Mouse (Mus musculus): ENCODE measurements around the gene Lysmd2. TPM values are rescaled to one million over a fixed set of nuclear protein-coding genes. Genes with fewer than 3 reads are reported as not detected.
"Not testable (repeated sequence)": the region's sequence is repeated elsewhere in the genome, so short reads cannot be mapped to it uniquely, and the experiment has no call there.

Gene Lysmd2
- polyA plus RNA-seq, 1 experiment from 2014 or later, result 30.3 TPM

DNA sequence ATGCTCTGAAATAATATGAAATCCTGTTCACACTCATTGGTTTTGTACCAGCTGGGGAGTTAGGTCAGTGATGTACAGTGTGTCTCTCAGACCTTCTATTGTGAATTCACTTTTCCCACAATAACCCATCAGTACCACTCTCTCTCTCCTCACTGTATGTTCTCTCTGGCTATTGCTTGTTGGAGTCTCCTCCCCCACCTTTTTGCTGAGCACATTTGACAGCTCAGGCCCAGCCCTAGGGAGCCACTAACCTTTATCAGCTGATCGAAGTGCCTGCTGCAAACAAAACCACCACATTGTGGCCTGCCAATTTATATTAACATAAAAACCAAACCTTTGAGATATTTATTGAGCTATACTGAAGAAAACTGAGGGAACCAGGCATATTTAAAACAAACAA, 16.0 kb upstream of the Lysmd2 start:
- Histone ChIP-seq H3K4me3 (ENCODE audit: low read depth, low read length) (no peak overlapping the region), H3K9me3 (ENCODE audit: control insufficient read depth, low read length) (no peaks in the 10 kb centered on the region), H3K27ac (replicated peaks) (no peak overlapping the region), H3K27me3 (ENCODE audit: control insufficient read depth, insufficient read depth, low read length) (no peaks in the 10 kb centered on the region), H3K4me2 (replicated peaks; ENCODE audit: low read depth) (no peak overlapping the region), H3K36me3 (ENCODE audit: control insufficient read depth, insufficient read depth, low read length) (no peaks in the 10 kb centered on the region), H3K4me1 (replicated peaks; ENCODE audit: control insufficient read depth, insufficient read depth) (no peaks in the 10 kb centered on the region; the same call in 1 of the 2 replicates), H3K9ac (ENCODE audit: low read length) (no peak overlapping the region)
- ATAC-seq (ENCODE audit: low FRiP score, low TSS enrichment), result no peak
- WGBS, result 71% methylated on average over 1 of the region's 1 CpGs
- TF ChIP-seq EP300 (optimal IDR thresholded peaks at IDR 0.05) (no peak), CTCF (IDR thresholded peaks at IDR 0.05; ENCODE audit: low read depth) (no peak)
- DNase-seq (ENCODE audit: low spot score), result no peak

DNA sequence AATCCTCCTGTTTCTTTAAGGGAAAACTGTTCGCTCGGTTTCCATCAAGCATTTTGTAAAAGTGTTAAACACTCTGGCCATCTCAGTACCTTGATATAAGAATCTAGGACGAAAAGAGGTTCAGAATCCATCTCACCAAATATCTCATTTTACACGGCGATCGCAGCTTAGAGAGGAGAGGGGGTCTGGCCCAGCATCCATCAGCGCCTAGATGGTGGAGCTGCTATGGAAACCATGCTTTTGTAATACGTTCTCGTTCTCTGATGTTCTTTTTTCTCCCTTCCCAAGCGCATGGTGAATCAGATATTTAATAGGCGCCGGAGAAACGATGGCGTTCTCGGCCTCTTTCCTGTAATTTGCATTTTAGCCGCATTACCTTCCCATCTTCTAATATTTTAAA, 15.6 kb upstream of the Lysmd2 start:
- WGBS, result 29% methylated on average over 16 of the region's 16 CpGs
- H3K4me1 ChIP-seq (replicated peaks; ENCODE audit: control insufficient read depth, insufficient read depth), result no peaks in the 10 kb centered on the region; the same call in 1 of the 2 replicates
- ATAC-seq (ENCODE audit: low FRiP score, low TSS enrichment) (no peak), DNase-seq (ENCODE audit: low spot score) (no peak)
- H3K4me2 ChIP-seq (replicated peaks; ENCODE audit: low read depth), result peak overlapping the region; percentile 90
- no peak overlapping the region for H3K9ac ChIP-seq (ENCODE audit: low read length)
- no peak overlapping the region for H3K27ac ChIP-seq (replicated peaks)
- H3K4me3 ChIP-seq (ENCODE audit: low read depth, low read length), result peak overlapping the region; percentile 66; the same call in 1 of the 2 replicates
- no peaks in the 10 kb centered on the region for H3K9me3 ChIP-seq (ENCODE audit: control insufficient read depth, low read length)
- no peaks in the 10 kb centered on the region for H3K27me3 ChIP-seq (ENCODE audit: control insufficient read depth, insufficient read depth, low read length)
- H3K36me3 ChIP-seq (ENCODE audit: control insufficient read depth, insufficient read depth, low read length), result no peaks in the 10 kb centered on the region
- no peak for TF ChIP-seq EP300 (optimal IDR thresholded peaks at IDR 0.05)
- TF ChIP-seq CTCF (IDR thresholded peaks at IDR 0.05; ENCODE audit: low read depth), result no peak

- Histone ChIP-seq H3K4me3 (ENCODE audit: low read depth, low read length) (peak within 1 kb of the TSS; percentile 66), H3K4me1 (replicated peaks; ENCODE audit: control insufficient read depth, insufficient read depth) (no peaks in the 10 kb centered on the region; the same call in 1 of the 2 replicates), H3K9me3 (ENCODE audit: control insufficient read depth, low read length) (no peaks in the 10 kb centered on the region), H3K9ac (ENCODE audit: low read length) (peak within 1 kb of the TSS; percentile 59), H3K36me3 (ENCODE audit: control insufficient read depth, insufficient read depth, low read length) (no peaks in the 10 kb centered on the region), H3K4me2 (replicated peaks; ENCODE audit: low read depth) (peak within 1 kb of the TSS; percentile 90), H3K27me3 (ENCODE audit: control insufficient read depth, insufficient read depth, low read length) (no peaks in the 10 kb centered on the region), H3K27ac (replicated peaks) (no peak within 1 kb of the TSS)
- DNase-seq (ENCODE audit: low spot score) (peak; percentile 54), ATAC-seq (ENCODE audit: low FRiP score, low TSS enrichment) (peak; percentile 82)
- TF ChIP-seq EP300 (optimal IDR thresholded peaks at IDR 0.05) (no peak), CTCF (IDR thresholded peaks at IDR 0.05; ENCODE audit: low read depth) (peak; percentile 49; the same call in 1 of the 2 replicates)
- WGBS, result under 1% methylated on average over 52 of the region's 74 CpGs
Measured at GRCm38 (mm10) chr9:75610571-75611493, 14.7 kb upstream of the Lysmd2 start, which contains the start of gene Tmod2. Gene Tmod2 (minus strand): TSS chr9:75611325.

- DNase-seq (ENCODE audit: low spot score), result no peak
- 61% methylated on average over 3 of the region's 3 CpGs for WGBS
Measured at GRCm38 (mm10) chr9:75616560-75616959, 9.0 kb upstream of the Lysmd2 start.

DNA sequence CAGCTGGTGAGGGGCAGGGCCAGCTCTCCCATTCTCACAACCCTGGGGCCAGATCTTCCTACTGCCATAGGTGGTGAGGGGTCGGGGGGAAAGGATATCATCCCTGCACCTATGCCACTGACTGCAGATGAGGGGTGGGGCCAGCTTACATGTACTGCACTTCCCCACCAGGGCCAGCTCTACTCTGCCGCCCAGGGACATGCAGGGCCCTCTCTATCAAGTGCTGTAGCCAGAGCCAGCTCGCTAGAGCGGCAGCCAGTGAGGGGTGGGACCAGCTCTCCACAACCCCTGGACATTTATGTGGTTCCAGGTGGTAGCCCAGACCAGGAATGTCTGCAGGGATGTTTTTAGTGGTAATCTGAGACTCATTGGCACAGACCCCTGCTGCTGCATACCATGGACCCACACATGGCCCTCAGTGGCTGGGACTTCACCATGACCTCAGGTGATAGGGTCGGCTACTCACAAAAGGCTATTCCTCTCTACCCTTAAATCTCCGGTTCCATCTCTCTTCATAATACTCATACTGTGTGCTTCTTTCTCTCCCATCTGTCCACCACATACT, 6.6 kb upstream of the Lysmd2 start:
- Histone ChIP-seq H3K36me3 (ENCODE audit: control insufficient read depth, insufficient read depth, low read length) (no peaks in the 10 kb centered on the region), H3K9ac (ENCODE audit: low read length) (no peak overlapping the region), H3K27me3 (ENCODE audit: control insufficient read depth, insufficient read depth, low read length) (no peaks in the 10 kb centered on the region), H3K4me1 (replicated peaks; ENCODE audit: control insufficient read depth, insufficient read depth) (no peaks in the 10 kb centered on the region), H3K4me3 (ENCODE audit: low read depth, low read length) (no peak overlapping the region), H3K4me2 (replicated peaks; ENCODE audit: low read depth) (no peak overlapping the region), H3K9me3 (ENCODE audit: control insufficient read depth, low read length) (no peaks in the 10 kb centered on the region), H3K27ac (replicated peaks) (no peak overlapping the region)
- ATAC-seq (ENCODE audit: low FRiP score, low TSS enrichment) (0 out of 2 replicates have a peak, but pooled peaks have one; percentile 29), DNase-seq (ENCODE audit: low spot score) (no peak)
- 94% methylated on average over 6 of the region's 6 CpGs for WGBS
- TF ChIP-seq EP300 (optimal IDR thresholded peaks at IDR 0.05), result no peak
- TF ChIP-seq CTCF (IDR thresholded peaks at IDR 0.05; ENCODE audit: low read depth), result no peak

More at GRCm38 (mm10) chr9:75616560-75616959, 9.0 kb upstream of the Lysmd2 start:
- Histone ChIP-seq H3K4me2 (replicated peaks; ENCODE audit: low read depth) (no peak overlapping the region), H3K4me3 (ENCODE audit: low read depth, low read length) (no peak overlapping the region), H3K36me3 (ENCODE audit: control insufficient read depth, insufficient read depth, low read length) (no peaks in the 10 kb centered on the region), H3K9ac (ENCODE audit: low read length) (no peak overlapping the region), H3K4me1 (replicated peaks; ENCODE audit: control insufficient read depth, insufficient read depth) (no peaks in the 10 kb centered on the region), H3K27ac (replicated peaks) (no peak overlapping the region), H3K9me3 (ENCODE audit: control insufficient read depth, low read length) (no peaks in the 10 kb centered on the region), H3K27me3 (ENCODE audit: control insufficient read depth, insufficient read depth, low read length) (no peaks in the 10 kb centered on the region)
- TF ChIP-seq CTCF (IDR thresholded peaks at IDR 0.05; ENCODE audit: low read depth) (no peak), EP300 (optimal IDR thresholded peaks at IDR 0.05) (no peak)
- no peak for ATAC-seq (ENCODE audit: low FRiP score, low TSS enrichment)

GRCm38 (mm10) chr9:75619761-75620160, 5.8 kb upstream of the Lysmd2 start:
- H3K9ac ChIP-seq (ENCODE audit: low read length); DNase-seq (ENCODE audit: low spot score); H3K4me2 ChIP-seq (replicated peaks; ENCODE audit: low read depth); H3K27ac ChIP-seq (replicated peaks); ATAC-seq (ENCODE audit: low FRiP score, low TSS enrichment); H3K9me3 ChIP-seq (ENCODE audit: control insufficient read depth, low read length); H3K4me1 ChIP-seq (replicated peaks; ENCODE audit: control insufficient read depth, insufficient read depth); H3K36me3 ChIP-seq (ENCODE audit: control insufficient read depth, insufficient read depth, low read length); H3K4me3 ChIP-seq (ENCODE audit: low read depth, low read length); H3K27me3 ChIP-seq (ENCODE audit: control insufficient read depth, insufficient read depth, low read length): not testable (repeated sequence)
- WGBS, result 97% methylated on average over 2 of the region's 2 CpGs

All from stomach, postnatal 0 days (tissue).